Mouse (Mus musculus): ENCODE data around the gene Tmem150a.

DNA sequence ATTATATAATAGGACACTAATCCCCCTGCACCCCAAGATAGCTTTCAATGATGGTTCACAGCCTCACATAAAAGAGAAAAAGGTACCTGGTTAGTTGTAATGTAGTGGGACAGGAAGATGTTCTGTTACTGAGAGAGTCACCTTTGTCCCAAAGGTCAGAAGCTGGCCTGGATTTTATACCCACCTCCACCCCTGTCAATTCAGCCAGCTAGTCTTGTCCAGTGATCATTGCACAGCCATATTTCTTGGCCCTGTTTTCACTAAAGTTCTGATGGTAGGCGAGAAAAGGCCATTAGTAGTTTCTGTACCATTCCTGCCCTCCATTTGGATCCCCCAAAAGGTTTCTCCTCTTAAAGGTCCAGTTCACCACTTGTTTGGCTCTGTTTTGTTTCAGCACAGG lies 1.2 kb upstream of the Tmem150a start:
- TF ChIP-seq CTCF (IDR thresholded peaks at IDR 0.05; ENCODE audit: low read depth, low read length) (no peak), POLR2A (IDR thresholded peaks at IDR 0.05; ENCODE audit: insufficient read depth, low read length) (no peak)
